Mouse (Mus musculus): ENCODE results near the gene Zfp704.

- TF ChIP-seq POLR2A (IDR thresholded peaks at IDR 0.05; ENCODE audit: extremely low read depth, insufficient read depth, low read length): no peak
- TF ChIP-seq CTCF (IDR thresholded peaks at IDR 0.05; ENCODE audit: extremely low read depth, insufficient read depth, low read length): no peak
Observed at GRCm38 (mm10) chr3:9441566-9442540, 168.0 kb downstream of the Zfp704 start.

All from cortical plate, adult 2 months (tissue).